ENCODE assay signal across 18 mouse cellular contexts in genomic region chr10:52940831-52941216, GRCm38 (mm10).
DNase-seq lines count a peak whose midpoint lies in the region; ATAC-seq lines count a peak whose summit lies in the region.
"Had no signal": no experiment of that assay in that cellular context is flagged by ENCODE, and none has a peak within 500 bp of the region (broad histone marks: within the 10 kb centered on the region; RNA-seq: fewer than 3 reads in every experiment).

No protein-coding gene starts in this region.

- WGBS in hindbrain, embryonic 12.5 days = 78% methylated on average over 5 of the region's 5 CpGs
- 81% methylated on average over 5 of the region's 5 CpGs for WGBS in hindbrain, embryonic 11.5 days
- WGBS in midbrain, embryonic 14.5 days = 29% methylated on average over 5 of the region's 5 CpGs

- H3K4me3 ChIP-seq in hindbrain, embryonic 12.5 days = no peak overlapping the region
- no peak overlapping the region for H3K4me3 ChIP-seq in hindbrain, embryonic 11.5 days (ENCODE audit: low read depth, low read length)
- no peak overlapping the region for H3K4me3 ChIP-seq in midbrain, embryonic 14.5 days (replicated peaks; ENCODE audit: low read depth, low read length)
- H3K4me3 ChIP-seq: heart, embryonic 15.5 days; limb, embryonic 15.5 days had no signal

- no peak overlapping the region for H3K9ac ChIP-seq in hindbrain, embryonic 12.5 days
- H3K9ac ChIP-seq in hindbrain, embryonic 11.5 days (ENCODE audit: low read depth, low read length) = no peak overlapping the region
- no peak overlapping the region for H3K9ac ChIP-seq in midbrain, embryonic 14.5 days (replicated peaks; ENCODE audit: low read length)
- H3K9ac ChIP-seq: heart, embryonic 15.5 days; limb, embryonic 15.5 days had no signal

- H3K36me3 ChIP-seq in hindbrain, embryonic 12.5 days = no peaks in the 10 kb centered on the region
- H3K36me3 ChIP-seq in hindbrain, embryonic 11.5 days (ENCODE audit: control insufficient read depth, insufficient read depth, low read length) = no peaks in the 10 kb centered on the region
- no peaks in the 10 kb centered on the region for H3K36me3 ChIP-seq in midbrain, embryonic 14.5 days (ENCODE audit: control insufficient read depth, insufficient read depth, low read length)
- H3K36me3 ChIP-seq: heart, embryonic 15.5 days; limb, embryonic 15.5 days had no signal

- H3K4me2 ChIP-seq in hindbrain, embryonic 12.5 days (replicated peaks) = no peak overlapping the region
- H3K4me2 ChIP-seq in hindbrain, embryonic 11.5 days (replicated peaks; ENCODE audit: low read depth, low read length) = no peak overlapping the region
- H3K4me2 ChIP-seq in midbrain, embryonic 14.5 days (ENCODE audit: low read length) = 0 out of 2 replicates have a peak overlapping the region, but pooled peaks have one; percentile 5
- H3K4me2 ChIP-seq: heart, embryonic 15.5 days; limb, embryonic 15.5 days had no signal

- peak overlapping the region; percentile 48 for H3K27ac ChIP-seq in hindbrain, embryonic 12.5 days
- H3K27ac ChIP-seq in hindbrain, embryonic 11.5 days (ENCODE audit: low read depth, low read length) = no peak overlapping the region
- H3K27ac ChIP-seq in midbrain, embryonic 14.5 days (replicated peaks; ENCODE audit: low read depth, low read length) = peak overlapping the region; percentile 74
- H3K27ac ChIP-seq: heart, embryonic 15.5 days; limb, embryonic 15.5 days had no signal

- DNase-seq in hindbrain, embryonic 11.5 days (ENCODE audit: low spot score) = no peak
- peak; percentile 16 for DNase-seq in retina, postnatal 1 day
- no peak for DNase-seq in retina, embryonic 14.5 days (ENCODE audit: low spot score)
- peak; percentile 72 for DNase-seq in midbrain, embryonic 14.5 days
- DNase-seq in gastrocnemius, postnatal 10 days = no peak
- DNase-seq in cerebellum, postnatal 36 days = no peak
- DNase-seq in adrenal gland, adult (ENCODE audit: inconsistent age in 2 of 2, low spot score in 1 of 2) = no peak
- DNase-seq: B cell, adult 2 months; cerebellum, adult 8-10 months; gastrocnemius, postnatal 25 days; kidney, adult 11 months; layer of hippocampus, postnatal 36 days; right cerebral cortex, adult 18-20 months; thymus, postnatal 25 days had no signal

- H3K27me3 ChIP-seq in hindbrain, embryonic 12.5 days = no peaks in the 10 kb centered on the region
- H3K27me3 ChIP-seq in hindbrain, embryonic 11.5 days (ENCODE audit: control insufficient read depth, insufficient read depth, low read length) = no peaks in the 10 kb centered on the region
- H3K27me3 ChIP-seq in midbrain, embryonic 14.5 days (ENCODE audit: control insufficient read depth, insufficient read depth, low read length) = no peaks in the 10 kb centered on the region
- H3K27me3 ChIP-seq: heart, embryonic 15.5 days; limb, embryonic 15.5 days had no signal

- H3K4me1 ChIP-seq in hindbrain, embryonic 12.5 days = no peaks in the 10 kb centered on the region
- H3K4me1 ChIP-seq in hindbrain, embryonic 11.5 days (replicated peaks; ENCODE audit: control insufficient read depth, insufficient read depth, low read length) = no peaks in the 10 kb centered on the region
- H3K4me1 ChIP-seq in midbrain, embryonic 14.5 days (ENCODE audit: control insufficient read depth, insufficient read depth, low read length) = peaks cover 5% of the 10 kb centered on the region
- H3K4me1 ChIP-seq: heart, embryonic 15.5 days; limb, embryonic 15.5 days had no signal

- peak; percentile 56; the same call in 1 of the 2 replicates for ATAC-seq in hindbrain, embryonic 12.5 days (ENCODE audit: low FRiP score)
- no peak for ATAC-seq in hindbrain, embryonic 11.5 days (ENCODE audit: low FRiP score)
- ATAC-seq in midbrain, embryonic 14.5 days (ENCODE audit: low FRiP score, low TSS enrichment) = peak; percentile 72; the same call in 1 of the 2 replicates
- ATAC-seq: lung, postnatal 0 days had no signal

- H3K9me3 ChIP-seq in hindbrain, embryonic 12.5 days (replicated peaks) = no peaks in the 10 kb centered on the region
- no peaks in the 10 kb centered on the region for H3K9me3 ChIP-seq in hindbrain, embryonic 11.5 days (ENCODE audit: control insufficient read depth, low read length)
- H3K9me3 ChIP-seq in midbrain, embryonic 14.5 days (ENCODE audit: control insufficient read depth, low read length) = no peaks in the 10 kb centered on the region
- H3K9me3 ChIP-seq: heart, embryonic 15.5 days; limb, embryonic 15.5 days had no signal

Comparison
In these comparisons a context has a peak if more than half of its experiments do, and no peak if none do; other contexts are left out.
1. DNase-seq: peak in retina, postnatal 1 day (single experiment) and midbrain, embryonic 14.5 days (single experiment); none in hindbrain, embryonic 11.5 days (single experiment), retina, embryonic 14.5 days (single experiment), gastrocnemius, postnatal 10 days (single experiment), cerebellum, postnatal 36 days (0 of 2) and adrenal gland, adult (0 of 2).